Mouse (Mus musculus): ENCODE data around the gene Samd14. TPM values are rescaled to one million over a fixed set of nuclear protein-coding genes. Genes with fewer than 3 reads are reported as not detected.

The Samd14 gene
- polyA plus RNA-seq, 1 experiment from 2014 or later: 89.2 TPM

DNA sequence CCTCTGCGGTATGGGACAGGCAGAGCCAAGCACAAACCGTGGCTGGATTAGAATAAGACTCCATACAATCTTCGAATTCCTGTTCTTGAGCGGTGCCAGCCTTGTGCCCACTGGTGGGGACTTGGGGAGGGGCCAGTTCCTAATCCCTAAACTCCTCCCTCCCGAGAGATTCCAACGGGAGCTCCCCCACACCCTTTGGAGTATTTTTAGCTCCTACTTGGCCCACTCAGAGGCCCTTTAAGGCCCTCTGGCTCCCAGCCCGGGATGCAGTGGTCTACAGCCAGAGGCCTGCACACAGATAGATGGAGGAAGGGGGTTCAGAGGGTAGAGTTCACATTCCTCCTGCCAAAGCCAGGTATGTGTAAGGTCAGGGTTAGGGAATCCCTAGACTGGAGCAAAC is 61.6 kb downstream of the Samd14 start:
- Histone ChIP-seq H3K4me3 (no peak overlapping the region), H3K36me3 (ENCODE audit: poor library complexity, severe bottlenecking) (no peaks in the 10 kb centered on the region), H3K27me3 (peaks cover 28% of the 10 kb centered on the region), H3K4me1 (peaks cover 12% of the 10 kb centered on the region), H3K9ac (no peak overlapping the region), H3K9me3 (replicated peaks) (no peaks in the 10 kb centered on the region), H3K27ac (no peak overlapping the region), H3K4me2 (no peak overlapping the region)
- 44% methylated on average over 7 of the region's 7 CpGs for WGBS
- ATAC-seq: no peak

DNA sequence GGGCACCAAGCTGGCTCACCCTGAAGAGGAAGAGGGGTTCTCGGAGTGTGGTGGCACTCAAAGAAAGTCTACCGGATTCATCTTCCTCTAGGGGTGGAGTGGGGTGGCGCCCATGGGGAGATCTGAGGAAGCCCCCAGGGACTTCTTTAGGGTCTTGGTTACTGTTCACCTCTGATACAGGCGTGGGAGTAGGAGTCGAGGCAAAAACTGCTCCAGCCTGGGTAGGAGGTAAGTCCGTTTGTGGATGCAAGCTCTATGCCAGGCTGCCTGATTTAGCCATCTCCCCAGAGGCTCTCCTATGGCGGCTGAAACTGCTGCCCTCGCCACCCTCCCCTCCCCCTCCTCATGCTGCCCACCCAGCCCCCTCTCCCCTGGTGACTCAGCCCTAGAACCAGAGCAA is 62.5 kb downstream of the Samd14 start:
- no peak for ATAC-seq
- Histone ChIP-seq H3K4me3 (no peak overlapping the region), H3K9me3 (replicated peaks) (no peaks in the 10 kb centered on the region), H3K36me3 (ENCODE audit: poor library complexity, severe bottlenecking) (no peaks in the 10 kb centered on the region), H3K4me2 (no peak overlapping the region), H3K4me1 (peaks cover 16% of the 10 kb centered on the region), H3K27me3 (peaks cover 33% of the 10 kb centered on the region), H3K9ac (no peak overlapping the region), H3K27ac (no peak overlapping the region)
- 69% methylated on average over 7 of the region's 8 CpGs for WGBS

- H3K4me1 ChIP-seq: peaks cover 17% of the 10 kb centered on the region
- H3K9ac ChIP-seq: no peak overlapping the region
- H3K9me3 ChIP-seq (replicated peaks): no peaks in the 10 kb centered on the region
- no peak overlapping the region for H3K27ac ChIP-seq
- no peak overlapping the region for H3K4me2 ChIP-seq
- 80% methylated on average over 5 of the region's 5 CpGs for WGBS
- peaks cover 40% of the 10 kb centered on the region for H3K27me3 ChIP-seq
- no peak overlapping the region for H3K4me3 ChIP-seq
- no peaks in the 10 kb centered on the region for H3K36me3 ChIP-seq (ENCODE audit: poor library complexity, severe bottlenecking)
- ATAC-seq: no peak
Measured at GRCm38 (mm10) chr11:95072804-95073203, 63.1 kb downstream of the Samd14 start.

- H3K9ac ChIP-seq: no peak overlapping the region
- peaks cover 50% of the 10 kb centered on the region for H3K27me3 ChIP-seq
- no peak overlapping the region for H3K27ac ChIP-seq
- H3K4me3 ChIP-seq: no peak overlapping the region
- ATAC-seq: no peak
- peaks cover 17% of the 10 kb centered on the region for H3K4me1 ChIP-seq
- WGBS: 80% methylated on average over 4 of the region's 4 CpGs
- no peak overlapping the region for H3K4me2 ChIP-seq
- no peaks in the 10 kb centered on the region for H3K36me3 ChIP-seq (ENCODE audit: poor library complexity, severe bottlenecking)
- no peaks in the 10 kb centered on the region for H3K9me3 ChIP-seq (replicated peaks)
Measured at GRCm38 (mm10) chr11:95073835-95074234, 64.2 kb downstream of the Samd14 start.

GRCm38 (mm10) chr11:95074694-95075093 is 65.0 kb downstream of the Samd14 start:
- no peak overlapping the region for H3K9ac ChIP-seq
- no peak overlapping the region for H3K4me3 ChIP-seq
- no peak for ATAC-seq
- H3K9me3 ChIP-seq (replicated peaks): no peaks in the 10 kb centered on the region
- no peak overlapping the region for H3K27ac ChIP-seq
- H3K4me2 ChIP-seq: no peak overlapping the region
- WGBS: 82% methylated on average over 4 of the region's 4 CpGs
- H3K4me1 ChIP-seq: peaks cover 17% of the 10 kb centered on the region
- H3K36me3 ChIP-seq (ENCODE audit: poor library complexity, severe bottlenecking): no peaks in the 10 kb centered on the region
- peaks cover 58% of the 10 kb centered on the region for H3K27me3 ChIP-seq

GRCm38 (mm10) chr11:95075197-95076040 is 65.7 kb downstream of the Samd14 start:
- 8% methylated on average over 19 of the region's 19 CpGs for WGBS
- Histone ChIP-seq H3K4me1 (peaks cover 17% of the 10 kb centered on the region), H3K27me3 (peaks cover 65% of the 10 kb centered on the region), H3K9ac (peak overlapping the region; percentile 67), H3K9me3 (replicated peaks) (no peaks in the 10 kb centered on the region), H3K4me3 (peak overlapping the region; percentile 59), H3K27ac (no peak overlapping the region), H3K36me3 (ENCODE audit: poor library complexity, severe bottlenecking) (no peaks in the 10 kb centered on the region), H3K4me2 (peak overlapping the region; percentile 85)
- peak; percentile 14; the same call in 1 of the 2 replicates for ATAC-seq

Other genes with a start within 250 kb of the Samd14 start
- gene Tmem92, start 227.2 kb upstream of the Samd14 start, polyA plus RNA-seq (2015; fragmentation: Nextera tagmentation; extraction: Ambion mirVana): not detected in 2 replicates
- gene Col1a1, start 73.7 kb upstream of the Samd14 start, polyA plus RNA-seq (2015; fragmentation: Nextera tagmentation; extraction: Ambion mirVana): 29.9 and 31.5 TPM in 2 replicates
- gene Hils1, start 42.3 kb upstream of the Samd14 start, polyA plus RNA-seq (2015; fragmentation: Nextera tagmentation; extraction: Ambion mirVana): not detected in 2 replicates
- gene Sgca, start 33.6 kb upstream of the Samd14 start, polyA plus RNA-seq (2015; fragmentation: Nextera tagmentation; extraction: Ambion mirVana): not detected in 2 replicates
- gene Ppp1r9b, start 18.8 kb upstream of the Samd14 start, polyA plus RNA-seq (2015; fragmentation: Nextera tagmentation; extraction: Ambion mirVana): 15.8 and 16.3 TPM in 2 replicates
- 19.7 and 20.2 TPM in 2 replicates for gene Pdk2, start 31.5 kb downstream of the Samd14 start, polyA plus RNA-seq (2015; fragmentation: Nextera tagmentation; extraction: Ambion mirVana)
- gene Itga3, start 66.9 kb downstream of the Samd14 start, polyA plus RNA-seq (2015; fragmentation: Nextera tagmentation; extraction: Ambion mirVana): 2.4 and 3.9 TPM in 2 replicates
- gene Dlx3, start 110.2 kb downstream of the Samd14 start, polyA plus RNA-seq (2015; fragmentation: Nextera tagmentation; extraction: Ambion mirVana): 0.19 TPM in 1 of 2 replicates, not detected in the other
- not detected in 2 replicates for gene Dlx4, start 136.4 kb downstream of the Samd14 start, polyA plus RNA-seq (2015; fragmentation: Nextera tagmentation; extraction: Ambion mirVana)